Mouse (Mus musculus): ENCODE measurements around the gene Vps25. TPM values are rescaled to one million over a fixed set of nuclear protein-coding genes. Genes with fewer than 3 reads are reported as not detected.
A peak's percentile ranks its signal among the peaks of the same experiment; 100 is the strongest.

The Vps25 gene
- 55.0 and 59.3 TPM in 2 replicates for total RNA-seq (2017)

DNA sequence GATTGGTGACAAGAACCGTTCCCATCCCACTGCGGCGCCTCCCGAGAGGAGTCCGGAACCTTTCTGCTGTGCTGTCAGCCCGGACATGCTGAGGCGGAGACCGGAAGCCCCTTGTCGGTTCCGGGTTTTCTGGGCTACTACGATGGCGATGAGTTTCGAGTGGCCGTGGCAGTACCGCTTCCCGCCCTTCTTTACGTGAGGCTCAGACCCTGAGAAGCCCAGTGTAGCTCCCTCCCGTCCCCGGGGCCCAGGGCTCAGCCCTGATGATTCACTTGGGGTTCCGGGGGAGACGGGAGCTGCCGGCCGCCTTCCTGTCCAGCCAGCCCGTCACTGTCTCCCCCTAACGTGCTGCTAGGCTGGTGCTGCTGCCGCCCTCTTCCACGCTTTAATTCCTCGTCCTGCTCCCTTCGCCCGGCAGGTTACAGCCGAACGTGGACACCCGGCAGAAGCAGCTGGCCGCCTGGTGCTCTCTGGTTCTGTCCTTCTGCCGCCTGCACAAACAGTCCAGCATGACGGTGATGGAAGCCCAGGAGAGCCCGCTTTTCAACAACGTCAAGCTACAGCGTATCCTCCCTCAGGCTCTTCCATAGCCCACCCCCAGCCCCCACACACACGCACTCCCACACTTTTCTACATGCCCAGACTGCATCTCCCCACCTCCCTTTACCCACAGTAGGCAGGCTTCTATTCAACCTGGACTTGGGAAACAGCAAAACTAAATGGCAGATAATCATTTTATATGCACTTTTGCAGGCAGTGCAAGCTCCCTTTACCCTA, at the start of gene Vps25:
Vps25 (plus strand) TSS at position 95 of the 777 bp plus-strand sequence.
- peak; percentile 82 to 96 for ATAC-seq (replicated peaks in 1 of 2; ENCODE audit: insufficient read depth in 1 of 2, low FRiP score in 2 of 2, low TSS enrichment in 1 of 2, low read depth in 1 of 2, poor library complexity in 2 of 2, severe bottlenecking in 2 of 2)

DNA sequence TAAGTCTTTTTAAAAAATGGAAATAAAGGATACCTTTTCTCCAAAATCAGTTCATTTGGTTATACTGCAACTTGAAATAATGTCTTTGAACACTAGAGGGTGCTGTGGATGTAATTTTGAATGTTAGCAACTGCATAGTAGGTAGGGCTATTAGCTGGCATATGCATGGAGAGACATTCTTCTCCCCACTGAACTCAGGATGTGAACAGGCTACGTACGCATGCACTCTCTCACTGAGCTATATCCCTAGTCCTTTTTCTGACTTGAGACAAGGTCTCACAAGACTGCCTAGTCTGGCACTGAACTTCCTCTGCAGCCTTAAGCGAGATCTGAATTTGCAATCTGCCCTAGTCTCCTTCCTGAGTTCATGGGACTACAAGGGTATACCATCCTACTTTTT, 41.5 kb upstream of the Vps25 start:
- peak; percentile 67 to 71 for ATAC-seq (replicated peaks in 1 of 2; ENCODE audit: insufficient read depth in 1 of 2, low FRiP score in 2 of 2, low TSS enrichment in 1 of 2, low read depth in 1 of 2, poor library complexity in 2 of 2, severe bottlenecking in 2 of 2)

DNA sequence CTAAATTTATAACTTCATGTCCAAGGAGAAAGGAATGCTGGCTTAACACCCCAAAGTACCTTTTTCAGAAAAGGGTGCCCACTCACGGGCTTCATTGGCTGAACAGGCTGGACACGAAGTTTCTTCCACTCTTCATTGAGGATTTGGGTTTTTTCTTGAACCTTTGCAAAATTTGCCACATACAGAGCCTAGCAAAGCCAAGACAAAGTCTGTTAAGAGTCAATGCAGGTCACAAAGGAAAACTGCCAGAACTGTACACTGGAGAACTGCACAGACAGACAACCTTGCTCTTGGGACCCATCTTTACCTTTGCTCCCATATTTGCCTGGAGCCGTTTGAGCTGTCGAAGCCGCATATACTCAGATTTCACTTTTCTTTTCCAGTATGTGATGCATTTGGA, 36.6 kb upstream of the Vps25 start:
- ATAC-seq (replicated peaks in 1 of 2; ENCODE audit: insufficient read depth in 1 of 2, low FRiP score in 2 of 2, low TSS enrichment in 1 of 2, low read depth in 1 of 2, poor library complexity in 2 of 2, severe bottlenecking in 2 of 2): no peak

DNA sequence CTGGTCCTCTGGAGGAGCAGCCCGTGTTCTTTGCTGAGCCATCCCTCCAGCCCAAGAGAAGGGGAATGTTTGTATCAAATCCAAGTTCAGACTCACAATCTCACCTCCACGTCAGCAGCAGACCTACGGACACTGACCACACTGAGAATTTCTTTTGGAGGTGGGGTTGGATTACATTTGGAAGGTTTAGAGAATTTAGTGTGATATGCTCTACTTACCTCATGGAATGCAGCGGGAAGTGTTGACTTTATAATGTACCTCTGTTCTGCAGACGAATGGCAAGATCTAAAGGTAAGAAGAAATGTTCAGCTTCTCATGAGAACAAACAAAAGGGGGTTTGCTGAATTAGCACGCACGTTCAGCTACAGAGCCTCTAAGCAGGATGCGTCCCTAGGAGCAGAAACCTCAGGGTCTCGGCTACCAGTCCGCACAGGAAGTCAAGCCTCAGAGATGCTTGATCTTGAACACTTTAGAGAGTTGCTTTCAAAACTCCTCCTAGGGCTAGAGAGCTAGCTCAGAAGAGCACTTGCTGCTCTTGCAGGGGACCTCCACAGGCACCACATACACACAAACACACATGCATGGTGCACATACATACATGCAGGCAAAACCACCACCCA, 35.0 kb upstream of the Vps25 start:
- ATAC-seq (replicated peaks in 1 of 2; ENCODE audit: insufficient read depth in 1 of 2, low FRiP score in 2 of 2, low TSS enrichment in 1 of 2, low read depth in 1 of 2, poor library complexity in 2 of 2, severe bottlenecking in 2 of 2): no peak

DNA sequence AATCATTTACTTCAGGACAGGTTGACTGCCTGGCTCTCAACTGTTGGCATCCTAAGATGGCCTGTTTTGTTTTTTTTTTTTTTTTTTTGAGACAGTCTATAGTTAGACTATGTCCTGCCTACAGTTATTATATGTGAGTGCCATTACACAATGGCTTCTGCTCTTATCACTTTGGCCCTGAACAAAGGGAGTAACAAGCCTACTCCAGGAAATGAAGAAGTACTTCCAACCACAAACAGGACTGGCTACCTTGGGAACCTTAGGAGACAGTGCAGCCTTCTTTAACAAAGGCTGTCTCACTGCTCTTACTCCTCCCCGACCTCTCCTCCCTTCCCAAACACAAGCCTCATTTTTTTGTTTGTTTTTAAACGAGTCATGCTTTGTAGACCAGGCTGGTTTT, 32.7 kb upstream of the Vps25 start:
- ATAC-seq (replicated peaks in 1 of 2; ENCODE audit: insufficient read depth in 1 of 2, low FRiP score in 2 of 2, low TSS enrichment in 1 of 2, low read depth in 1 of 2, poor library complexity in 2 of 2, severe bottlenecking in 2 of 2): no peak

DNA sequence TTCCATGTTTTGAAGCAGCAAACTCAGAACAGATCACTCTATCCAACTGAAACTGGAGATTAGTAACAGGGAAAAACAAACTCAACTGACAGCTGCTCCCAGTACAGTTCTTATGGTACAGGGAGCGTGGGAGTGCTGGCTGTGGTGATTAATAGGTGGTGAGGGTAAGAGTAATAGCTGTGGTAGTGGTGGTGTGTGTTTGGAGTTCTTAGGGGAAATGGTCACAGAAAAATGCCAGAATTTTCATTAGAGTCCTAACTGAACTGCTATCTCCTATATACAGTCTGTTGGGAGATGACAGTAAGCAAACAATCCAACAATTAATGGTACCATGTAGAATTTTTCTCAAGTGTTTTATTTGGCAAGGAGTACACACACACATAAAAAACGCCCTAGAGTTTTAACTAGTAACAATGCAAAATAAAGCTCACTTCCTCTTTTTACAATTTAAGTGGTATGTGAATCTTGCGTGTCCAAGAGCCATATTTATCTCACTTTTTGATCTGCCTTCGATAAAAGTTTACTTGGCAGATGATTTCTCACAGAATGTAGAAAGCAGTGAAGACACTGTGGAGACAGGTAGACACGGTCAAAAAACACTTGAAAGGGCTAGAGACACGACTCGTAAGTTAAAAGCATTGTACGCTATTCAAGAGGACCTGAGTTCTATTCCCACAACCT, 32.1 kb upstream of the Vps25 start:
- peak; percentile 5 to 42; a peak in 1 of 4 replicates for ATAC-seq (replicated peaks in 1 of 2; ENCODE audit: insufficient read depth in 1 of 2, low FRiP score in 2 of 2, low TSS enrichment in 1 of 2, low read depth in 1 of 2, poor library complexity in 2 of 2, severe bottlenecking in 2 of 2)

DNA sequence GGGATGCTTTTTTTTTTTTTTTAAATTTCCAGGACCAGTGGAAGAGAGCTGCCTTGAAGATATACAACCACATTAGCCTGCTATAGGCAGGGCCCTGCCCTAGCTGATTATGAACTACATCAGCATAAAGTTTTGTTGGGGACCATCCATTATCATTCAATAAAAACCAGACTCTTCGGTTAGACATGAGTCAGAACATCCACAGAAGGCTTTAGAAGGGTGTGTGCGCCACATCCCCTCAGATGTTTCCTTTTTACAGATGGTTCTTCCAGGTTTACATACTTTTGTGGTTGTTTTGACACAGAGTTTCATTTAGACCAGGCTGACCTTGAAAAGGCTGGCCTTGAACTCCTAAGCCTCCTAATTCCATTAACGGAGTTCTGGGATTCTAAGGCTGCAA, 29.2 kb upstream of the Vps25 start:
- no peak for ATAC-seq (replicated peaks in 1 of 2; ENCODE audit: insufficient read depth in 1 of 2, low FRiP score in 2 of 2, low TSS enrichment in 1 of 2, low read depth in 1 of 2, poor library complexity in 2 of 2, severe bottlenecking in 2 of 2)

DNA sequence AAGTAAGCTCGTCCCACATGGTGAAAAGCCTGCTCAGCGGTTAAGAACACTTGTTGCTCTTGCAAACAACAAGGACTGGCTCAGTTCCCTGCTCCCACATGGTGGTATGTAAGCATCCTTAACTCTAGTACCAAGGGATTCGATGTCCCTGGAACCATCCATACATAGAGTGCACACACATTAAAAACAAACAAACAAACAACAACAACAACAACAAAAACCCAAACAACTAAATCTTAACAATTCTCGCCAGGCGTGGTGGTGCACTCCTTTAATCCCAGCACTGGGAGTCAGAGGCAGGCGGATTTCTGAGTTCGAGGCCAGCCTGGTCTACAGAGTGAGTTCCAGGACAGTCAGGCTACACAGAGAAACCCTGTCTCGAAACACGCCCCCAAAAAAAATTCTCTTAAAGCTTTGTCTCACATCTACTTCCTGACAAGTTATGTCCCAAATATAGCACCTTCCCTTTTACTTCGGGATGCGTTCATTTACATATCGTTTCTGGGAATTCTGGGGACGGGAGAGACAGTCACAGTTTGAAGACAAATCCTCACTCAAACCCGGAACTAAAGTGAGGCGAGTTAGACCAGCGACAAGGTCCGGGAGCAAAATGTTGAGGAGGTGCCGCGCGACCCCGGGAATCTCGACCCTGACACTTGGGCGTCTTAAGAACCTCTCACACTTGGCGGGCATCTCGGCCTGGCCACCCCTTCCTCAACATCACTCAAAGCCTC, 28.0 kb upstream of the Vps25 start:
- no peak for ATAC-seq (replicated peaks in 1 of 2; ENCODE audit: insufficient read depth in 1 of 2, low FRiP score in 2 of 2, low TSS enrichment in 1 of 2, low read depth in 1 of 2, poor library complexity in 2 of 2, severe bottlenecking in 2 of 2)

DNA sequence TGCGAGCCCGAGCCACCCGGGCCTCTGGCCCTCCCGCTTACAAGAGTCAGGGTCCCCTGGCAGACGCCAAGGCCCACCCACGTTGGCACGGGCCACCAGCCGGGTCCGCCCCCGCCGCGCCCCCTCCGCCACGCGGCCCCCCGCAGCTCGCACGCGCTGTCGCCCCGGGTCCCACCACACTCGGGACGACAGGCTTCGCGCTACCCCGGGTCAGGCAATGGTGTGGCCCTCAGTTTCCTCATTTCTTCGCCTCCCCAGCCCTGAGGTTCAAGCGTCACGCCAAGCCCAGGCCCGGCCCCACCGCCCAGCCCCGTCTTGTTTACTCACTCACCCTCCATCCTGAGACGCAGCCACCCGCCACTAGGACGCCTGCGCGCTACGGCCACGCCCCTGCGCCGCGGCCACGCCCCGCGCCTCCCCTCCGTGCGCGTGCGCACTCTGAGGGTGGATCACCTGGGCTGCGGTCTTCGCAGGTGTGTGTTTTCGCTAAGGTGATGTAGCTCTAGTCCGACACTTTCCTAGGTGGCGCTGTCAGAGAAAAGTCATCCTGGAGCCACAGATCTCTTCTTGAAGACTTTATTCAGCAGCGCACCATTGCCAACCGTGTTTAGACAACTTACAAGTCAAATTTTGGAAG, 27.3 kb upstream of the Vps25 start, which contains the start of gene Ezh1:
Ezh1 (minus strand) TSS at position 399 of the 637 bp plus-strand sequence.
- ATAC-seq (replicated peaks in 1 of 2; ENCODE audit: insufficient read depth in 1 of 2, low FRiP score in 2 of 2, low TSS enrichment in 1 of 2, low read depth in 1 of 2, poor library complexity in 2 of 2, severe bottlenecking in 2 of 2): peak; percentile 89 to 97

DNA sequence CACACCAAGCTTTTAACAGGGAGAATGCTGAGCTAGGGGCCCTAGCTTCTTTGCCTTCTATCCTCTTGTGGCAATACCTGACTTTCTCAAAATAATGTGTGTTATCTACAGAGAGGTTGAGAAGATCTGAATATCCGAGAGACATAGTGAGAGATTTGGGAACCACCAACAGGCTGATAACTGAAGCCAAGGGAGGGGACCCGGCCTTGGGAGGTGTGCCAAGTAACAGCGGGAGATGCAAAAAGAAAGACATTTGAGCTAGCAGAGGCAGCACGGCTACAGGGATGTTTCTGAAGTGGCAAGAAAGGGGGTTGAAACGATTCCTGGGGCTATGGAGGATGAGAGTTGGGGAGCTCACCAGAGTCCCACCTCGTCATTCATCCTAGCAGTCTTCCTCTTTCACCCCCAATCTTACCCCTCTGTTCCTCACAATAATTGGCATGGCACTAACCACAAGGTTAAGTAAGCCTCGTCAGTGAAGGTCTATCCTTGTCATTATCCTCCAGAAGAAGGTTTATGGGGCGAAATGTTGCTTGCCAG, 24.1 kb upstream of the Vps25 start:
- no peak for ATAC-seq (replicated peaks in 1 of 2; ENCODE audit: insufficient read depth in 1 of 2, low FRiP score in 2 of 2, low TSS enrichment in 1 of 2, low read depth in 1 of 2, poor library complexity in 2 of 2, severe bottlenecking in 2 of 2)

DNA sequence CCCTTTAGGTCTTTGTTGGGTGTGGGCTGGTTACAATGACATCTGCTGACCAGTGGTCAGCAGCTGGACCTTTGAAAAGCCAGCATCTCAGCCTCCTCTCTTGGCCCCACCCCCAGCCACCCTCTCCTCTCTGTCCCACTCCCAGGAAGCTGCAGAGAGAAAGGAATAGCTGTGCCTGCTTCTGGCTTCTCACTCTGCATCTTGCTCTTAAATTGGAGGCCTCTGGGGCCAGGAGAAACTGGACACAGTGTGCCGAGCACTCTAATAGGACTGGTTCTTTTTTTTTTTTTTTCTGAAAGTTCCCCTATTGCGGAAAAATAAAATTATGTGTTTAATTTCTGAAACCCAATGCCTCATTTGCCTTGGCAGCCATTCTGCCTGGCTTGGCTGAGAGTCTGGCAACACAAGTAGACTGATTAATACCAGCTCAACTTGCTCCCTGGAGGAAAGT, 23.4 kb upstream of the Vps25 start:
- ATAC-seq (replicated peaks in 1 of 2; ENCODE audit: insufficient read depth in 1 of 2, low FRiP score in 2 of 2, low TSS enrichment in 1 of 2, low read depth in 1 of 2, poor library complexity in 2 of 2, severe bottlenecking in 2 of 2): no peak

DNA sequence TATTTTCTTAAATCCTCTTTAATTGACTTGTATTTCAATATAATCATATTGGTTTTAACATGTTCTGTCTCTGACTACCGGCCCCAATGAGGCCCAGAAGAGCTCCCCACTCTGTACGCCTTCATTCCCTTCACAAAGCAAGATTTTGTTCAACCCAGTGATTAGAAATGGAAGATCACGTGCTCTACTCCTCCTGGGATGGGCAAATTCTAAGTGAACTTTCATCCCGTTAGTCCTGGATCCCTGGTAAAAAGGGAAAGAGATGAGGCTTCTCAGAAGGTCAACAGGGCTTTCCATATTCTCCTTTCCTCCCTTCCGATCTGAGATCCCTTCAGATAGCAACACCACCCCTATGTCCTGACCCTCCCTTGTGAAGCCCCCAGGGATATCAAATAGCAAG, 23.0 kb upstream of the Vps25 start:
- no peak for ATAC-seq (replicated peaks in 1 of 2; ENCODE audit: insufficient read depth in 1 of 2, low FRiP score in 2 of 2, low TSS enrichment in 1 of 2, low read depth in 1 of 2, poor library complexity in 2 of 2, severe bottlenecking in 2 of 2)

DNA sequence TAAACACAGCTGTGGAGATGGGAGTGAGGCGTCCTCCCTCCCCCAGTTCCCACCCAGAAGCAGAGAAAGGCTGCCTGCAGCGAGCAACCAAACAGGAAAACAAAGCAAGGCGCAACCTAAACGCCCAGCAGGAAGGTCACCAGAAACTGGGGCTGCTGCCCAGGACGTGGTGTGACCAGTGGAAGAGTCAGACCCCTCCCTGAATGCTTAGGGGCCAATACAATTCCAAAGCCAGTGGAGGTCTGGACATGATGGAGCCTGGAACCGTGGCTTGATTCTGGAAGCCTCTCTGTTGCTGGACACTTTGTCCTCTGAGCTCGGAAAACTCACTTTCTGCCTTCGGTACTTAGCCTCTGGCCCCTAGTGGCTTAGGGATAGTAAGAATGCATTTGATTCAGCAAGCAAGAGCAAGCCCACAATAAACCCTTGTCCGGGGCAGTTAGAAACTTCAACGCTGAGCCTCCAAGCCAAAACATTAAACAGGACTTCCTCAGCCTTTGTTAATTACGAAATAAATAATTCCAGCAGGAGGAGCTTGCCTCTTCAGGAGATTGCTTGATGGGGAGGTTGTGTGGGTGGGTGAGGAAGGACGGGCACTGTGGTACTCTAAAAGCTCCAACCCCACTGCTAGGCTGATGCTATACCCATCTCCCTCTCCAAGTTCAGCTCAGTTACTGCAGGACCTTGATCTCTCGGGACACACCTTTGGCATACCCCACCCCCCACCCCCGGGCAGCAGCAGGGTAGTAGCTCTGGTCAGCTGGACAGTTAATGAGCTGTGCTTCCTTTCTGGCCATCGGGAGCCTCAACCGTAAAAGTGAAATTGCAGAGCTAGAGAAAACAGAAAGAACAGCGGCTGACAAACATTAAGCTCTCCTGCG, 22.3 kb upstream of the Vps25 start:
- ATAC-seq (replicated peaks in 1 of 2; ENCODE audit: insufficient read depth in 1 of 2, low FRiP score in 2 of 2, low TSS enrichment in 1 of 2, low read depth in 1 of 2, poor library complexity in 2 of 2, severe bottlenecking in 2 of 2): no peak

DNA sequence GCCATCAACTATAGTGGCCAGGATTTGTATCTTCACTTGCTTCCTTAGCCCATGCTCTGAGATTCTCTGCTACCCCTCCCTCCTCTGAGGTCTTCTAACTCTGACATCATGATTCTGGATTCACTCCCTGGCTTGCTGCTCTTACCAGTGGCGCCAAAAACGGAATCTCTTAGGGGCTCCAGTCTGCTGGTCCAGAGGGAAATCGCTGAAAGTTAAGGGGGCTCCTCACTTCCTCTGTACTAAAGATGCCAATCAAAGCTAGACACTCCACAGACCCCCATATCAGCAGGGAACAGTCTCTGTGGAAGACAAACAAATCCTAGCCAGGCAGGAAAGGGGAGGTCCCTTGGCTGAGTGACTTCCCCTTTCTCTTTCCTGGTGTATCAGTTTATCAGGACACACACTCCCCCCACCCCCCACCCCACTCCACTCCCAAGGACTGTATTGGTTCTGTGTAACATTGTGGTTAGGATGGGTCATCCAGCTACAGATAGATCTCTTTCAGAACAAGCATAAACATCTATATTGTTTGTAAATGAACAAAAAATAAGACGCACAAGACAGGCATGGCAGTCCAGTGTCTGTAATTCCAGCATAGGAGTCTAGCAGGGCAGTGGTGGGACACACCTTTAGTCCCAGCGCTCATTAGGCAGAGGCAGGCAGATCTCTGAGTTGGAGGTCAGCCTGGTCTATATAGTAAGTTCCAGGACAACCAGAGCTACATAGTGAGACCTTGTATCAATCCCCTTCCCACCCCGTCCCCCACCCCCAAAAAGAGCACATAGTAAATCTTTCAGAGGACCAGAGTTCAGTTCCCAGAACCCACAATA, 21.3 kb upstream of the Vps25 start:
- peak; percentile 49 to 71 for ATAC-seq (replicated peaks in 1 of 2; ENCODE audit: insufficient read depth in 1 of 2, low FRiP score in 2 of 2, low TSS enrichment in 1 of 2, low read depth in 1 of 2, poor library complexity in 2 of 2, severe bottlenecking in 2 of 2)

DNA sequence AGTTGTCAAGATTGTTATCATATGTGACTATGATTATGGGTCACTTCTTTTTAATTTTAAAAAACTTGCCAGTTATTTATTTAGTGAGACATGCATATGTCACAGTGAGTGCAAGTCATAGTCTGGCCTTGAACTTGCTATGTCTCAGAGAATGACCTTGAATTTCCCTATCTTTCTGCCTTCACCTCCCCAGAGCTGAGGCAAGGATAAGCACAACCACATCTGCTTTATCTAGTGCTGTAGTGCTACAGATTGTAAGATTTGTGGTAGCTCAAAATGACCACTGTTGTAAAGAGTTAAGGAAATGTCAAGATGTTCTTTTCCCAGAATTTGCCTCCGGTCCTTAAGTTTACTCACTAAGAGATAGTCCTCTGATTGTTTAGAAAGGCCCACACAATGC, 20.3 kb upstream of the Vps25 start:
- no peak for ATAC-seq (replicated peaks in 1 of 2; ENCODE audit: insufficient read depth in 1 of 2, low FRiP score in 2 of 2, low TSS enrichment in 1 of 2, low read depth in 1 of 2, poor library complexity in 2 of 2, severe bottlenecking in 2 of 2)

Data from hematopoietic stem cell, adult 5-6 weeks (primary cell).